Mouse (Mus musculus) urinary bladder, postnatal 10 days (tissue): ENCODE measurements around the gene Lrpprc.
"Not testable (repeated sequence)": the region's sequence is repeated elsewhere in the genome, so short reads cannot be mapped to it uniquely, and the experiment has no call there.

Source experiments
- DNase-seq: peaks from one replicate; pipeline ENCODE4 v3.0.0; 2022; ENCODE audit warnings: low spot score

Lrpprc gene

GRCm38 (mm10) chr17:84790447-84791098, at the start of gene Lrpprc:
TSS of gene Lrpprc (minus strand) at chr17:84790789.
- DNase-seq = peak; percentile 85

DNA sequence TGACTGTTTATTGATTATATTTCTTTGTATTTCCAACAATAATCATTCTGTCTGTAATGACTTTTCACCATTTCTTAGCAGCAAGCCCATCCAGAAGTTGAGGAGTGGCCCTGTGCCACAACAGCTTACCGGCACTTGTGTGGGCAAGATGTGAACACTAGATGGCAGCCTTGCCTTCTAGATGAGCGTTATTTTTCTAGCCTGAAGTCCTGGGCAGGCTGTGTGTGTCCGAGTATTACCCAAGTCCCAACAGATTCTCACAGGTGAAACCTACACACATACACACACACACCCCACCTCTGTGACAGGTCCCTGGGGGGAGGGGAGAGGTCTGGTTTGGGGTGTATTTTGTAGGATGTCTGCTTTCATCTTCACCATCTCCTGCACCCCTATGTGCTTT, 47.2 kb upstream of the Lrpprc start:
- DNase-seq = no peak

DNA sequence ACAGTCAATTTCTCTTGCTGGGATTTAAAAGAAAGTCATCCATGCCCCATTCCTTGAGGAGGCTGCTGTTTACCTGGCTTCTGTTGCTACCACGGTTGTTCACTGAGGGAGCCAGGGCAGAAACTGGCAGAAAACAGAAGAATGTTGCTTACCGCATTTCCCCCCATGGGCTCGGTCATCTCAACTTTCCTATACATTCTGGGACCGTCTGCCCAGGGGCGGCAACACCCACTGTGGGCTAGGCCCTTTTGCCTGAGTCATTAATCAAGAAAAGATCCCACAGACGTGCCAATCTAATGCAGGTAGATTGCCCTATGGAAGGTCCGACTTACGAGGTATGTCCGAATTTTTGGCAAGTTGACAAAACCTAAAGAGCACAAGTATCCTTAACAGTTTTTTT, 44.7 kb upstream of the Lrpprc start:
- DNase-seq = no peak

DNA sequence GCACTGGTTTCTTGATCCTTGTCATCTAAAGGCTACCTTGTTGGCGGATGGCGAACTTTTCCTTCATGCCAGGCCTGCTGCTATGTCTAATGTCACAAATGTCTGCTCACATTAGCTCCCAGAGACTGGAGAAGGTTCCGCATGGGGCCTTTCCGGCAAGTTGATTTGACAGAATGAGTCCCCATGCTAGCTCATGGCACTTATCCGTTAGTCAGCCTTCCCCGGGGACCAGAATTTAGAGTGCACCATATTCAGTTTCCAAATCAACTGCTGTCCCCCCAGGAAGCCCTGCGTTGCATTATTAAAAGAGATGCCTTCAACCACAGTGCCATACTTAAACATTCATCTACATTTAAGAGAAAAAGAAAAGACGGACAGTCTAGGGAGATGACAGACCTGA, 41.8 kb upstream of the Lrpprc start:
- no peak for DNase-seq

DNA sequence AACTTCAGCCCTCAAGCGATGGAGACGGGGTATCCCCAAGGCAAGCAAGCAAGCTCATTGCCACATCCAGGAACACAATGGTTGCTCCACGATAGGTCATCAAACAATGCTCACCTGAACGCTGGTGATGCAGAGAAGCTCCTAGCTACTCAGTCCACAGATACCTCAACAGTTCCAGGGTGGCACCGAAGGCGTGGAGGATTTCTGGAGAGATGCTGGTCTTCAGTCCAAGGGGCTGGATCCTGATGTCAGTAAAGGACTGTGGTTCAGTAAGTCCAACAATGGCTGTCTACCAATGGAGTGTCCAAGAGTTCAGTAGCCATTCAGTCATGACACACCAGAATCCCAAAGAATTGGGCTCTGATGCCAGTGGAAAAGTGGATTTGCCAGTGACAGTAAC, 37.7 kb upstream of the Lrpprc start:
- no peak for DNase-seq

DNA sequence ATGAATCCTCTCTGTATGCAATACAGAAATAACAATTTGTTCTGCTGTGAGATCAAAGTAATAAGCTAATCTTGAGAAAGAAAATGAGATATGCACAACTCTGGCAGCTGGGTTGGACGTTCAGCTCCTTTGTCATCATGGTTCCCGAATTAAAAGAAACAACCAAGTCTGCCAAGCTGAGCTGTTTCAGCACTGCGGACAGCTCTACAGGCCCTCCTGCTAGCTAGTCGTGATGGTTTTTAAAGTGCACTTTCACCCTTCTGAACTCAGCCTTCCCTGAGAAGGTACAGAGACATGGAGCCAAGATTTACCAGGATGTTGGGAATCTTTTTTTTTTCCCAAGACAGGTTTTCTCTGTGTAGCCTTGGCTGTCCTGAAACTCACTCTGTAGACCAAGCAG, 30.0 kb upstream of the Lrpprc start:
- DNase-seq = no peak

- no peak for DNase-seq
These were observed 27.8 kb upstream of the Lrpprc start for GRCm38 (mm10) chr17:84818390-84818789.

DNA sequence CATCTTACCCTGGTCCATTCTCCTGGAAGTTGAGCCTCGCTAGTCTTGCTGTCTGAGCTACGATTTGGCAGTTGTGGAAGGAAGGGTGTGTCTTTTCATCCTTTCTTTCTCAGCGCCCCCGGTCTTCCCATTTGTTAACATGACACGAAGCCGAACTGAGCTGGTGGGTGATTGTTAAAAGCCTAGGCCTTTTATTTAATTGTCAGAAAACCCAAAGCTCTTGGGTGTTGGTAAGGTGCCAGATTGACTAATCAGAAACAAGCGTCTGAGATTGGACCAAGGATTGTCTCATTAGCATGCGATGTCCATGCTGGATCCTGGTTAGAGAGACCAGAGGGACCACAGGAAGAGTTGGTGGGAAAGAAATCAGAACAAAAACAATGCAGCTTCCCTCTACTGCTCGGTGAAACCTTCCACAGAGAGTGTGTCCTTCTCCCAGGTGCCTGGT, 25.4 kb upstream of the Lrpprc start:
- no peak for DNase-seq

GRCm38 (mm10) chr17:84814905-84815304, 24.3 kb upstream of the Lrpprc start:
- DNase-seq = no peak

DNA sequence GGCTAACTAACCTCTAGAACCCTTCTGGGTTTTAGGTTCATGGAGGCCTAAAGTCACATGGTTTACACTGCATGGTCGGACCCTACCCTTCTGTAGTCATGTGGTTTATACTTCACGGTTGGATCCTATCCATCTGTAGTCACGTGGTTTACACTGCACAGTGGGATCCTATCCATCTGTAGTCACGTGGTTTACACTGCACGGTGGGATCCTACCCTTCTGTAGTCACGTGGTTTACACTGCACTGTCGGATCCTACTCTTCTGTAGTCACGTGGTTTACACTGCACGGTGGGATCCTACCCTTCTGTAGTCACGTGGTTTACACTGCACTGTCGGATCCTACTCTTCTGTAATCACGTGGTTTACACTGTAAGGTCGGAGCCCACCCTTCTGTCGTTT, 23.6 kb upstream of the Lrpprc start:
- not testable (repeated sequence) for DNase-seq

DNA sequence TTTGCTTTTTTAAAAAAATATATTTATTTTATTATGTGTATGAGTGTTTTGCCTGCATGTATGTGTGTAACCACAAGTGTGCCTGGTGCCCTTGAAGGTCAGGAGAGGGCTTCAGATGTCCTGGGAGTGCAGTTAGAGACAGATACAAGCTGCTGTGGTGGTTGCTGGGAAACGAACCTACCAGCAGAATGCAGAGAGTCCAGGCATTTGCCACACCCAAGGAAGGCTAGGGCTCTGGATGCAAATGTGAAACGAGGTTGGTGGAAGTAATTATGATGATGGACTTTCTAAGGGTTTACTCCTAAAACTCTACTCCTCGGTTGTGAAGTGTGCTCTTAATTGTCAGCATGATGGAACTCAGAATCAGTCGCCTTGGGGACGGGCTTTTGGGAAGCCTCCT, 1.4 kb upstream of the Lrpprc start:
- no peak for DNase-seq

GRCm38 (mm10) chr17:84791156-84791555, 567 bp upstream of the Lrpprc start:
- DNase-seq = no peak

DNA sequence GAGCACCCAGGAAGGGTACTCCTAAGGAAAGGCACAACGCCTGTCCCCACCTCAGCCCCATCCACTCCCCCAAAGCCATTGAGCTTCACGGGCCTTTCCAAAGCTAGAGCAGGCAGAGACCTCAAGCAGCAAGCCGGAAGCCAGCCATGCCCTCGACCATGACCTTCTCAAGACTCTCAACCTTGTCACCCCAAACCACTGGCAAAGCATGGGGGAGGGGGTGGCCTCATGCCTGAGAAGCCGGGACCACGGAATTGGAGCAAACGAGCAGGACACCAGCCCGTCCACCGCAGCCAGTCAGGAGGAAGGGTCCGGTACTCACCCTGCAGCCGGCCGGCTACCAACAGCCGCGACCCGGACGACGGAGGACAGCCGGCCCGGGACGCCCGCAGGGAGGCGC, 546 bp downstream of the Lrpprc start:
- no peak for DNase-seq

GRCm38 (mm10) chr17:84788376-84789125, 2.0 kb downstream of the Lrpprc start:
- no peak for DNase-seq

DNA sequence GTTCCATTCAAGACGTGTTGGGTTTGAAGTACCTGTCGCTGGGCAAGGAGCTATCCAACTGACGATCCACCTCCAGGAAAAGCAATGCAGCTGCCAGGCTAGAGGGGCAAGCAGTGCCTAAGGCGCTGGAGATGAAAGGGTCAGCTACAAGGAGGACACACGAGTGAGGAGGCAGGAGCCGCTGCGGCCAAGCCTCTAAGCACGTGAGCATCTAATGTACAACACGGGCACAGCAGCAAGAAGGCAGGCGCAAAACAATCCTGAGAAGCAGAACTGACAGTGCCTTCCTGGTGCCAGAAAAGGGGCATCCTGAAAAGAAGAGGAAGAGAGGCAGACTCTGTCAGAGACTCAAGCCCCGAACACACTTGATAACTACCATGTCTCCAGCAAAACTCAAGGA, 3.1 kb downstream of the Lrpprc start:
- DNase-seq = no peak

GRCm38 (mm10) chr17:84786911-84787310, 3.7 kb downstream of the Lrpprc start:
- no peak for DNase-seq

GRCm38 (mm10) chr17:84785176-84785575, 5.4 kb downstream of the Lrpprc start:
- DNase-seq = no peak

DNA sequence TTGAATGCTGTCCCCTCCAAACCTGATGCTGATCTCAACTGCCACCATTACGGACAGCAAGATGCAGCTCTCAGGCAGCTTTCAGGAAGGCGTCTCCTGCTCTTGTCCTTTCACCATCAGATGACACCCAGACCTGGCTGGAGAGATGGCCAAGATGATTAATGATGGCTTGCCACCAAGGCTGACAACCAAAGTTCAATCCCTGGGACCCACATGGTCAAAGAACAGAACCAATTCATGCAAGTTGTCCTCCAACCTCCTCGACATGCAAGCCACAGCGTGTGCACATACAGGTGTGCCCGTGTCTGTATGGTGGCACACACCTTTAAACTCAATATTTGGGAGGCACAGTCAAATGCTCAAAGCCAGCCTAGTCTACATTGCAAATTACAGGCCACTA, 7.1 kb downstream of the Lrpprc start:
- no peak for DNase-seq

GRCm38 (mm10) chr17:84780321-84780720, 10.3 kb downstream of the Lrpprc start:
- DNase-seq = no peak

DNA sequence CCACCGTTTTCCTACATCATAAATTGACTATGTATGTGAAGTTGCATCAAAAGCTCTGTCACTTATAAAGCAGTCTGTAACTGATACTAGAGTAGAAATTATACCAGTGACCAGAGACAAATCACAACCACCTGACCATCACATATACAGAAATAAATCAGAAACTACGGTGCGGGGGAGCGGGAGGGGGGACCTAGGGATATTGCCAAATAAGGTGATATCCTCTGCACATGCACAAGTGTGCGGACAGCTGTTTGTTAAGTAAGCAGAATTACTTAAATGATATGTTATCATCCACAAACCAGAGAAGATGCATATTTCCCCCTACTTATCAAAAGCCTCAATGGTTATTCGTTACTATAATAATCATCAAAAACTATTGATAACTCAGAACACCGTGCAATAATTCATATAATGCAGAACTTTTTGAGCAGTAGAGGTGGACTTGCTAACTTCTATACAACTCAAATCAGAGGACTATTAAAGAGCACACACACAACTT, 12.1 kb downstream of the Lrpprc start:
- DNase-seq = no peak

DNA sequence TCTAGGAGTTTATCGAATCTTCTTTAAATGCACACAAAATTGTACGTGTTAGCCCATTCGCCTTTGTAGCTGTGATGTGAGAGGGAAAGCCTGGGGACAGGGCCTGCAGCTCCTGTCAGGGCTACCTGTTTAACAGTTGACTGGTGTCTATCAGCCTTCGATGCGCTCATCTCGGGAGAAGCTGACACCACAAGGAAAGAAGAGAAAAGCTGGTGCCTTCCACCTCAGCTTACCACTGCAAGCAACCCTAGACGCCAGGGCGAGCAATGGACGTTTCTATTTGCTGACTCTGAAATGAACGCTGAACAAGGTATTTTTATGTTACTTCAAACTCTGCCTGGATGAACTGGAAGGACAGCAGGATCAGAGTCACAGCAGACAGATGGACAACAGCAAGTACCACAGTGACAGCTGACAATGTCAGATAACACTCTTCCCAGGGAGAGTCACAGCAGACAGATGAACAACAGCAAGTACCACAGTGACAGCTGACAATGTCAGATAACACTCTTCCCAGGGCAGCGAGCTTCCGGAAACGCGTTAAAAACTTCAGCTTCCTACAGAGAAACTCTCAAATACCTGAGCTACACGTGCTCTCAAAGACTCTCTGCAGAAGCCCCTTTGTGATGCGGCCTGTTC, 14.1 kb downstream of the Lrpprc start:
- DNase-seq = no peak

- no peak for DNase-seq
These were observed 15.3 kb downstream of the Lrpprc start for GRCm38 (mm10) chr17:84775291-84775690.

- DNase-seq = no peak
These were observed 18.7 kb downstream of the Lrpprc start for GRCm38 (mm10) chr17:84771882-84772281.
